Mouse (Mus musculus): ENCODE results near the gene Plpp1.

The Plpp1 gene

DNA sequence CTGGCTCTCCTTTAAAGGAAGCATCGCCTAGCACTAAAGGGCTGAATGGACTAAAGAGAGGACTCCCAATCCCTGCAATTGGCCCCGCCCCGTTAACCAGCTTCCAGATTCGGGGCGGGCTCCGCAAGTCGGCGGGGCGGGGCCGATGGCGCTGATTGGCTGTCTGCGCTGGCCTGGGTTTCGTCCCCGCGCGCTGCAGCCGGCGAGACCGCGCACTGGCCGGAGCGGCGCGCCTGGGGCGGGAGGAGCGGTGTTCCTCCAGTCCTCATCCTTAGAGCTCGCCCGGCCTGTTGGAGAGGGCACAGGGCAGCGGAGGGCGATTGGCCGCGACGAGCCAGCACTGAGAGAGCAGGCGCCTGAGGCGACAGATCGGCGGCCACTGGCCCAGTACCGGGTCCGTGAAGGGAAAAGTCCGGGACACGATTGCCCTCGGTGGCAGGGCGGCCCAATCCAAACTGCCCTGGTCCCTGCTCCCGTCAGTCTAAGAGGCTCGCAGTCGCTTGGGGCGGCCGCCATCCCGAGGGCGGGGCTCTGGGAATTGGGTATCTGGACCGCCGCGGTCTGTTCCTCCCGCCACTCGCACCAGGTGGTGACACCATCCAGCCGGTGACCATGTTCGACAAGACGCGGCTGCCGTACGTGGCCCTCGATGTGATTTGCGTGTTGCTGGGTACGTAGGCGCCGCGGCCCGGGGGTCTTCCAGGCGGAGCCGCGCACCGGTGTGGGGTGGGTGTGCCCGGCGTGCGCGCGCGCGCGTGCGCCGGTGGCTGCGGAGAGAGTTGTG is at the start of gene Plpp1:
Gene Plpp1 (plus strand): TSS at position 196 of the 784 bp plus-strand sequence.
- peak; percentile 97 for DNase-seq (ENCODE audit: extremely low read depth, insufficient read length, low spot score)

DNA sequence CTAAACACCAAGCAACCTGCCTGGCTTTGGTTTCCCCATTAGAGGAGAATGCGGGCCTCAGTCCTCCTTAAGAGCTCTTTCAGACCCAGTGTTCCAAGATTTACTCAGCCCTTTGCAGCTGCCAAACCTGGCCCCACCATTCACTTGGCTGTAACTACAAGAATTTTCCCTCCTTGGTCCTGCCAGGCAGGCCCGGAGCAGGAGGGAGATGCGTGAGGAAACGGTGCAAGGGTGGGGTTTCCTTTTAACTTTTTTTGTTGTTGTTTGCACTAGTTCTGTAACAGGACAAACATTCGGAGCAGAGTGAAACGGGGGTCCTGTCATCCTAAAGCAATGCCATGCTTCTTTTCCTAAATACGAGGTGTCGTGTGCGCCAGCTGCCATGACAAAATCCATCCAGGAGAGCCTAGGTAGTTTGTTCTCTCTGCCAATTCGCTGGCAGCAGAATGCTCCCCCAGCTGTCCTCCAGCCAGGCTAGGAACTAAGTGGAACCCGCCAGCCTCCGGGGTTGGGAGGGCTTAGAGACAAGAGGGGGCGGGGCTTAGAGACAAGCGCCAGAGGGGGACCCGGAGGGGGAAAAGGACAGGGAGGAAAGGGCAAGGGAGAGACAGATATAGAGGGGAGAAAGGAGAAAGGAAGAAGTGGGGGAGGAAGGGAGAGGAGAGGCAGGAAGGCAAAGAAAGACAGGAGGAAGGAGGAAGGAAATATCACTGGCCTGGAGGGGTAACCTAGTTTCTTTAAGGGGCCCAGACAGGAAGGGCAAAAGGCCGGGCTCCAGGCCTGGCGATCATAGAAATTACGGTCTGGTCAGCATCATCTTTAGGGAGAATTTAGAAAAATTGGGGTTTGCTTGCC is 48.9 kb upstream of the Plpp1 start:
- DNase-seq (ENCODE audit: extremely low read depth, insufficient read length, low spot score), result no peak

DNA sequence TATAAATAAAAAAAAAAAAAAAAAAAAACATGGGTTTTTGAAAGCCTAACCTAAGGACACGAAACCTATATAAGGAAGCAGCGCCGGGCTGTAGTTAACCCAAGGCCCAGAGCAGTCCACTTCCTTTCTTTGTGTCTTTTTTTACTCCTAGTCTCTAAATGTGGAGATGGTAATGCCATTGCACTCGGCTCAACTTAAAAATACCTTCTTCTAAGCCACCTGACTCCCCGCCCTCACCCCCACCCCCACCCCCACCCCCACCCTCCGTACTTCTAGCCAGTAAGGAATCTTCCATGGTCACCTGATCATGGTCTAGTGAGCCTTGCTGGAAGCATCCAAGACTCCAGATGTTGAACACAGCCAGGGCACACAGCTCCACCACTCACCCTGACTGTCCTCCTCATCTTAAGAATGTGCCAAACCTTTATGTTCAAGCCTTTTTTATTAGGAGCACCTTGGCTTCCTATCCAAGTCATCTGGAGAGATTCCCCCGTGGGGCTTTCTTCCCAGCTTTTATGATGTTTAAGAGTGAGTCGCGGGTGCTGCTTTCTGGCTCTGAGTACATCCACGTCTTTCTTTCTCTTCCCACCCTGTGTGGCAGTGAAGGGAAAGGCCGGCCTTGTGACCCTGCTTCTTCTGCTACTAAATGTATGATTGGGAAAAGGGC is 48.1 kb upstream of the Plpp1 start:
- DNase-seq (ENCODE audit: extremely low read depth, insufficient read length, low spot score), result no peak

GRCm38 (mm10) chr13:112753522-112753921 is 47.1 kb upstream of the Plpp1 start:
- no peak for DNase-seq (ENCODE audit: extremely low read depth, insufficient read length, low spot score)

DNA sequence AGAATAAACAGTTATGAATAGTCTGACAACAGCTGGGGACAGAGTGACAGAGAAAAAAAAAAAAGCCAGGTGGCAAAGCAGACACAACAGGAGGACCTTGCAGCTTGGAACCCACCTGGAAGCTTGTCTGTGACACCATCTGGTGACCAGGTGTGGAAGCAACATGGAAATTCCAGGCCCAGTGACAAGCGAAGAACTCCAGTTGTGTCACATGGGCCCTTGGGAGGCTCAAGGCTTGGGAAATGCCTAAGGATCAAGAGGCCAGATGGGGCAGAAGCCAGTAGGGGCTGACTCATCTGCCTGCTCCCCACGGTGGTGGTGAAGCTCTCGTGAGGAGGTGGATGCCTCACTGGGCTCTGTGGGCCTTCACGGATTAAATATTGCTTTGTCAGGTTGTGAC is 45.7 kb upstream of the Plpp1 start:
- DNase-seq (ENCODE audit: extremely low read depth, insufficient read length, low spot score), result peak; percentile 44

DNA sequence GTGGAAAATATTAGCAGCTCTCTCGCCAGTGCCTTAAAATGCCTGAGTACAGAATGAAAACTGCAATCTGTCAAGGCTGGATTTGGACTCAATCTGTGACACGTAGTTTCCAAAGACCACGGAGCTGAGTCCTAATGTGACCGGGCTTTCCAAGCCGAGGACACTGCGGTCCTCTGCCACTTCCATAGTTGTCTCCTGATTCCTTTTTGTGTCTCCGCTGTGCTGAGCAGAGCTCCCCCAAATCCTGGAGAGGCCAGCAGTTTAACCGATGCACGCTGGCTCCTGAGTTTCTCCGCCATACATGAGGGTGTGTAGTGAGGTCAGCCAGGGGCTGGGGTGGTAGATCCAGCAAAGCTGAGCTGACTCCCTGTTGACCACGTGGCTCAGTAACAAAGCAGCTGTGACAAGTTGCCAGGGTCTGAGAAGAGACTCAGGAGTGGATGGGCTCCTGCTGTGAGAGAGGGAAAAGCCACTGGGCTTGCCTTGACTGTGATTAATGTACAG is 45.0 kb upstream of the Plpp1 start:
- DNase-seq (ENCODE audit: extremely low read depth, insufficient read length, low spot score), result no peak

- no peak for DNase-seq (ENCODE audit: extremely low read depth, insufficient read length, low spot score)
These were observed 43.2 kb upstream of the Plpp1 start for GRCm38 (mm10) chr13:112757395-112757794.

GRCm38 (mm10) chr13:112758546-112759090 is 42.0 kb upstream of the Plpp1 start:
- no peak for DNase-seq (ENCODE audit: extremely low read depth, insufficient read length, low spot score)

- no peak for DNase-seq (ENCODE audit: extremely low read depth, insufficient read length, low spot score)
These were observed 41.2 kb upstream of the Plpp1 start for GRCm38 (mm10) chr13:112759364-112759763.

DNA sequence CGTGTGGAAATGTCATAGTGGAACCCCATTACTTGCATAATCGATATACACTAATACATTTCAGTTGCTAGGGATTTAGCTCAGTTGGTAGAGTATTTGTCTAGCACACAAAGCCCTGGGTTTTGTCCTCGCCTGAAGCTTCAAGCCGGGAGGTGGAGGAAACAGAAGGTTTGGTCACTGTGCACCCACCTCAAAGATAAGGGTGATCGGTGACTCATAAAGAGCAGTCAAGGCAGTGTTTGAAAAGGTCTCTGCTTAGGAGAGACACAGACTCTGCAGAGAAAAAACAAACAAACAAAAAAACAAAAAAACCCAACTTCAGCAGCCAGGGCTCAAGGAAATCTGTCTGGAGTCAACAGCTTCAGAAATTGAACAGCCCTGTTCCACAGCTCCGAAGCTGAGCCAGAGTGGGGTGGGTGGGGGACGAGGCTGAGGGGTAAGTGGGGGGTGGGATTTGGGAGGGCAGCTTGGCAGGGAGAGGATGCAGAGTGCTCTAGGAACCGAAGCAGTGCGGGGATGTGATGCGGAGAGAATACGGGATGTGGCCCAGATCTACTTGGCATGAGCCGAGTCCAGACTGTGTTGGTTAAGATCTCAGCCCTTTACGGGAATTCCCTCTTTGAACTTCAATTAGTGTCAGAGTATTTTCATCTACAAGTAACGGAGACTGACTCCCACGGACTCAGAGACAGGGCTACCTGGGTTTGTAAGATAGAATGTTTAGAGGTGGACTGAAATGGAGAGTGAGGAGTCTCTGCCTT is 40.6 kb upstream of the Plpp1 start:
- DNase-seq (ENCODE audit: extremely low read depth, insufficient read length, low spot score), result no peak

DNA sequence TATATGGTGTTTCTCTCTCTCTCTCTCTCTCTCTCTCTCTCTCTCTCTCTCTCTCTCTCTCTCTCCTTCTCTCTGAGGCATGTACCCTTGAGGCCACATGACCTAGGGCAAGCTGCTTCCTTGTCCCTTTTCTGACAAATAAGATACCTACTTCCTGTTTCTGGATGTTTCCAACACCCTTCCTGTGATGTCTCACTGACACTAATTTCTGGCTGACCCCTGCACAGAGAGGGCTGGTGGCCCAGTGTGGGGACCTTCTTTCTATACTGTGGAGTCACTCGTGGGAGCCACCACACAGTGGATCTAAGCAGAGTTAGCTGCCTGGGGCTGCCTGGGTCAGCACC is 40.1 kb upstream of the Plpp1 start:
- DNase-seq (ENCODE audit: extremely low read depth, insufficient read length, low spot score), result no peak

- DNase-seq (ENCODE audit: extremely low read depth, insufficient read length, low spot score), result no peak
These were observed 38.8 kb upstream of the Plpp1 start for GRCm38 (mm10) chr13:112761787-112762186.

DNA sequence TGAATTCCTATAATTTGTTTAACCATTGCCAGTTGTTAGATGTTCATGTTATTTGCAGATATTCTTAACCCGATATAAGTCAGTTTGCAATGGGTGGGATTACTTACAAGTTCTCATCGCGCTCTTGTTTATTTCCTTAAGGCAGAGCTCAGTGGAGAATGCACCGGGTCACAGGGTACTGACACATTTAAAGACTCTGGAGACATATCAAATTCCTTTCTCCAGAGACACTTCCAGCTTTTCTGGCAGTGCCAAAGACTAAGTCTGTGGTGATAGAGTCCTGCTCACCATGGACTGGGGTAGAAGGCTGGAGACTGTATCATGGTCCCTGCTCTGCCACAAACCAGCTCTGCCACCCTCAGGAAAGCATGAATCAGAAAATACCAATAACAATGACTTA is 38.0 kb upstream of the Plpp1 start:
- DNase-seq (ENCODE audit: extremely low read depth, insufficient read length, low spot score), result no peak

DNA sequence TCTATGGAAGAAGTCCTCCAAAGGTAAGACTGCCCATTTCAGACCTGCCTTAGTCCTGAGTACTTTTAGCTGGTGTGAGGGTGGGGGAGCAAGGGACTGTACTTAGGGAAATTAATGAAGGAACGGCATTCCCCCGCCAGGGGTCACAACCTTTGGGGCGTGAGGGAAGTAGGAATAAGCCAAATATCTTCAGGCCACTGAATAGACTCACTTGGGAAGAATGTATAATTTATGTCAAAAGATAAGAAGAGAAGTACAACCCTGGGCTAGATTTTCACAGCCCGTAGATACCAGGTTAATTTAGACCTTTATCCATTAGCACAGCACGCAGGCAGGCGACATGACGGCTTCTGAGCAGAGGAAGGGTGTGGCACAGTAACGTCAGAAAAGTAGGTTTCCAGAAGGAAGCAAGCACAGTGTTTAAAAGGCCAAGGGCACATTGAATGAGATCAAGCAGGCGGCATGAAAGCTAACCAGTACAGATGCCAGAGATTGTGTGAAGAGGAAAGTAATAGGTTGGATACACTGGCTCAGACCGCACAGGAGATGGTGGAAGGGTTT is 37.0 kb upstream of the Plpp1 start:
- DNase-seq (ENCODE audit: extremely low read depth, insufficient read length, low spot score), result no peak

DNA sequence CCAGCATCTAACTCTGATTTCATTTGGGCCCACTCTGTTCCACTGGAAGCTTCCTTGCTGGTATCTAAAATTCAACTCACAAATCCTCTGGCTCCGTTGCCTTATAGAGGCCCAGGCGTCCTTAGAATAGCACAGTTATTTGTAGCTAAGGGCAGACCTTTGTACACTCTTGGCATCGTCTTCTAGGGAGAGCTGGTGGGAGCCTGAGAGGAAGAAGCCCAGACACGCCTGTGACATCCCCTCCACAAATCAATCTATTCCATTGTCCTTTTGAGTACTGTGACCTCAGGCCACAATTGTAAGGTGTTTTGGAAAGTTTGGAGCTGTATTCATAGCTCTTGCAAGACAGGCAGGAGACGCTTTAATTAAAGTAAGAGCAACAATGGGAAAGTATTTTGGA is 36.0 kb upstream of the Plpp1 start:
- DNase-seq (ENCODE audit: extremely low read depth, insufficient read length, low spot score), result no peak

- DNase-seq (ENCODE audit: extremely low read depth, insufficient read length, low spot score), result no peak
These were observed 34.9 kb upstream of the Plpp1 start for GRCm38 (mm10) chr13:112765654-112766053.

DNA sequence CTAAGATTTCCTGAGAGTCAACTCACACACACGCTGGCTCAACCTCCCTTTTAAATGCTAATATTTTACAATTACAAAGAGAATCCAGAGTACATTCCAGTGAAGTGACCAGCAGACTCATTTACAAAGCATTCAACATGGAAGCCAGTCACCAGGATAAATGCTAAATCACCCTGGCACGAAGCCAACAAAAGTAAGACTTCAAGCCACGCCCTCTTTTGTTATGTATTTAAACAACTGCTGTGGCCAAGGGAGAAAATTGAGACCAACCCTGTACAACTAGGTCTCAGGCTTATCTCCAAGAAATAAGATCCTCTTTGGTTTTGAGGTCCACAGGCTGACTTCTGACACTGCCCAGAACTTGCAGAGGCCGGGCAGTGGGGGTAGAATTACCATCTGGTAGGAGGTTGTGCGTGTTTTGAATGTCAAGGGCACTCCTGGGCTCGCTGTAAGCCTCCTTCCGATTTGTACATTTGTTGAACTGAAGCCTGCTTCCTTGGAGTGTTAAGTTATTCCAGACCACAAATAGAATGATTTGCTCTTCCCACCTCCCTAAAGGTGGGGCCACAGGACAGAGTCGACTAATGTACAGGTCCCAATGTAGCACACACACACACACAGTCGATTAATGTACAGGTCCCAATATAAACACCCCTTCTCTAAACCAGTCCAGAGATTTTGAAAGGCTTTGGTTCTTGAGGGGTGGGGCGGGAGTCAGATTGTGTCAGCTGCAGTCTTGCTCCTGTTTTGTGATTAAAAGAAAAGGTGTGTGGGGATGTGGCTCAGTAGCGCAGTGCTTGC is 29.9 kb upstream of the Plpp1 start:
- DNase-seq (ENCODE audit: extremely low read depth, insufficient read length, low spot score), result peak; percentile 66

GRCm38 (mm10) chr13:112771447-112772208 is 29.0 kb upstream of the Plpp1 start:
- DNase-seq (ENCODE audit: extremely low read depth, insufficient read length, low spot score), result peak; percentile 28

All from 3134 (cell line).